Mouse (Mus musculus): Measurements from ENCODE around the gene Txn2.
A peak's percentile ranks its signal among the peaks of the same experiment; 100 is the strongest.

Gene Txn2

GRCm38 (mm10) chr15:77930986-77931688, 2.3 kb upstream of the Txn2 start:
- TF ChIP-seq POU5F1 (IDR thresholded peaks at IDR 0.05; ENCODE audit: borderline replicate concordance, low read length) (no peak), CTCF (conservative IDR thresholded peaks at IDR 0.05; ENCODE audit: low read length) (no peak), NANOG (IDR thresholded peaks at IDR 0.05; ENCODE audit: borderline replicate concordance, low read length) (no peak)
- peaks cover 5% of the 10 kb centered on the region; the same call in 1 of the 2 replicates for H3K27me3 ChIP-seq (ENCODE audit: insufficient read depth, low read length)
- no peak overlapping the region for H3K4me3 ChIP-seq (replicated peaks; ENCODE audit: low read length)
- peaks cover 17% of the 10 kb centered on the region for H3K36me3 ChIP-seq (ENCODE audit: insufficient read depth, low read length)
- H3K4me1 ChIP-seq (replicated peaks; ENCODE audit: low read depth, low read length) = peaks cover 41% of the 10 kb centered on the region
- H3K9me3 ChIP-seq (ENCODE audit: low read length) = no peaks in the 10 kb centered on the region

- TF ChIP-seq POU5F1 (IDR thresholded peaks at IDR 0.05; ENCODE audit: borderline replicate concordance, low read length) (no peak), NANOG (IDR thresholded peaks at IDR 0.05; ENCODE audit: borderline replicate concordance, low read length) (no peak), CTCF (conservative IDR thresholded peaks at IDR 0.05; ENCODE audit: low read length) (no peak)
- Histone ChIP-seq H3K36me3 (ENCODE audit: insufficient read depth, low read length) (peaks cover 29% of the 10 kb centered on the region), H3K4me3 (replicated peaks; ENCODE audit: low read length) (peak overlapping the region; percentile 93), H3K9me3 (ENCODE audit: low read length) (no peaks in the 10 kb centered on the region), H3K4me1 (replicated peaks; ENCODE audit: low read depth, low read length) (peaks cover 43% of the 10 kb centered on the region), H3K27me3 (ENCODE audit: insufficient read depth, low read length) (peaks cover 3% of the 10 kb centered on the region; the same call in 1 of the 2 replicates)
These were observed 998 bp upstream of the Txn2 start for GRCm38 (mm10) chr15:77929804-77930203.

- Histone ChIP-seq H3K9me3 (ENCODE audit: low read length) (no peaks in the 10 kb centered on the region), H3K4me1 (replicated peaks; ENCODE audit: low read depth, low read length) (peaks cover 46% of the 10 kb centered on the region), H3K36me3 (ENCODE audit: insufficient read depth, low read length) (peaks cover 46% of the 10 kb centered on the region), H3K4me3 (replicated peaks; ENCODE audit: low read length) (peak overlapping the region; percentile 93), H3K27me3 (ENCODE audit: insufficient read depth, low read length) (no peaks in the 10 kb centered on the region)
- TF ChIP-seq NANOG (IDR thresholded peaks at IDR 0.05; ENCODE audit: borderline replicate concordance, low read length) (no peak), POU5F1 (IDR thresholded peaks at IDR 0.05; ENCODE audit: borderline replicate concordance, low read length) (no peak), CTCF (conservative IDR thresholded peaks at IDR 0.05; ENCODE audit: low read length) (no peak)
These were observed 715 bp downstream of the Txn2 start for GRCm38 (mm10) chr15:77928091-77928490.

- peaks cover 58% of the 10 kb centered on the region for H3K4me1 ChIP-seq (replicated peaks; ENCODE audit: low read depth, low read length)
- TF ChIP-seq CTCF (conservative IDR thresholded peaks at IDR 0.05; ENCODE audit: low read length) (no peak), NANOG (IDR thresholded peaks at IDR 0.05; ENCODE audit: borderline replicate concordance, low read length) (no peak), POU5F1 (IDR thresholded peaks at IDR 0.05; ENCODE audit: borderline replicate concordance, low read length) (no peak)
- peaks cover 58% of the 10 kb centered on the region for H3K36me3 ChIP-seq (ENCODE audit: insufficient read depth, low read length)
- no peaks in the 10 kb centered on the region for H3K27me3 ChIP-seq (ENCODE audit: insufficient read depth, low read length)
- peak overlapping the region; percentile 93; the same call in 1 of the 2 replicates for H3K4me3 ChIP-seq (replicated peaks; ENCODE audit: low read length)
- no peaks in the 10 kb centered on the region for H3K9me3 ChIP-seq (ENCODE audit: low read length)
These were observed 1.9 kb downstream of the Txn2 start for GRCm38 (mm10) chr15:77926921-77927320.

- Histone ChIP-seq H3K27me3 (ENCODE audit: insufficient read depth, low read length) (no peaks in the 10 kb centered on the region), H3K4me1 (replicated peaks; ENCODE audit: low read depth, low read length) (peaks cover 73% of the 10 kb centered on the region), H3K4me3 (replicated peaks; ENCODE audit: low read length) (no peak overlapping the region), H3K36me3 (ENCODE audit: insufficient read depth, low read length) (peaks cover 75% of the 10 kb centered on the region), H3K9me3 (ENCODE audit: low read length) (no peaks in the 10 kb centered on the region)
- TF ChIP-seq CTCF (conservative IDR thresholded peaks at IDR 0.05; ENCODE audit: low read length) (no peak), POU5F1 (IDR thresholded peaks at IDR 0.05; ENCODE audit: borderline replicate concordance, low read length) (no peak), NANOG (IDR thresholded peaks at IDR 0.05; ENCODE audit: borderline replicate concordance, low read length) (no peak)
These were observed 3.6 kb downstream of the Txn2 start for GRCm38 (mm10) chr15:77925195-77925594.

GRCm38 (mm10) chr15:77923267-77924035, 5.4 kb downstream of the Txn2 start:
- peaks cover 92% of the 10 kb centered on the region for H3K36me3 ChIP-seq (ENCODE audit: insufficient read depth, low read length)
- no peaks in the 10 kb centered on the region for H3K9me3 ChIP-seq (ENCODE audit: low read length)
- H3K4me1 ChIP-seq (replicated peaks; ENCODE audit: low read depth, low read length) = peaks cover 80% of the 10 kb centered on the region
- H3K4me3 ChIP-seq (replicated peaks; ENCODE audit: low read length) = no peak overlapping the region
- TF ChIP-seq NANOG (IDR thresholded peaks at IDR 0.05; ENCODE audit: borderline replicate concordance, low read length) = no peak
- no peak; the same call in 1 of the 2 replicates for TF ChIP-seq CTCF (conservative IDR thresholded peaks at IDR 0.05; ENCODE audit: low read length)
- no peak for TF ChIP-seq POU5F1 (IDR thresholded peaks at IDR 0.05; ENCODE audit: borderline replicate concordance, low read length)
- no peaks in the 10 kb centered on the region for H3K27me3 ChIP-seq (ENCODE audit: insufficient read depth, low read length)

- H3K4me1 ChIP-seq (replicated peaks; ENCODE audit: low read depth, low read length) = peaks cover 81% of the 10 kb centered on the region
- H3K4me3 ChIP-seq (replicated peaks; ENCODE audit: low read length) = no peak overlapping the region
- H3K9me3 ChIP-seq (ENCODE audit: low read length) = no peaks in the 10 kb centered on the region
- H3K36me3 ChIP-seq (ENCODE audit: insufficient read depth, low read length) = peaks cover 98% of the 10 kb centered on the region
- TF ChIP-seq NANOG (IDR thresholded peaks at IDR 0.05; ENCODE audit: borderline replicate concordance, low read length) (no peak), POU5F1 (IDR thresholded peaks at IDR 0.05; ENCODE audit: borderline replicate concordance, low read length) (no peak), CTCF (conservative IDR thresholded peaks at IDR 0.05; ENCODE audit: low read length) (no peak)
- no peaks in the 10 kb centered on the region for H3K27me3 ChIP-seq (ENCODE audit: insufficient read depth, low read length)
These were observed 6.1 kb downstream of the Txn2 start for GRCm38 (mm10) chr15:77922710-77923109.

- no peak for TF ChIP-seq NANOG (IDR thresholded peaks at IDR 0.05; ENCODE audit: borderline replicate concordance, low read length)
- TF ChIP-seq POU5F1 (IDR thresholded peaks at IDR 0.05; ENCODE audit: borderline replicate concordance, low read length) = no peak
- no peak for TF ChIP-seq CTCF (conservative IDR thresholded peaks at IDR 0.05; ENCODE audit: low read length)
- H3K27me3 ChIP-seq (ENCODE audit: insufficient read depth, low read length) = no peaks in the 10 kb centered on the region
- H3K4me3 ChIP-seq (replicated peaks; ENCODE audit: low read length) = no peak overlapping the region
- no peaks in the 10 kb centered on the region for H3K9me3 ChIP-seq (ENCODE audit: low read length)
- H3K4me1 ChIP-seq (replicated peaks; ENCODE audit: low read depth, low read length) = peaks cover 78% of the 10 kb centered on the region
- peaks cover 94% of the 10 kb centered on the region for H3K36me3 ChIP-seq (ENCODE audit: insufficient read depth, low read length)
These were observed 7.2 kb downstream of the Txn2 start for GRCm38 (mm10) chr15:77921636-77922035.
